Mouse (Mus musculus): Measurements from ENCODE around the gene Hist1h3c.
"Not testable (repeated sequence)": the region's sequence is repeated elsewhere in the genome, so short reads cannot be mapped to it uniquely, and the experiment has no call there.

The Hist1h3c gene

GRCm38 (mm10) chr13:23745381-23746161 is at the start of gene Hist1h3c:
Hist1h3c (minus strand) TSS chr13:23745602.
- peak; percentile 91 for DNase-seq (ENCODE audit: extremely low spot score, low read depth, low spot score)

- peak; percentile 54 for DNase-seq (ENCODE audit: extremely low spot score, low read depth, low spot score)
Observed at GRCm38 (mm10) chr13:23792520-23792919, 47.1 kb upstream of the Hist1h3c start.

GRCm38 (mm10) chr13:23779025-23779424 is 33.6 kb upstream of the Hist1h3c start:
- DNase-seq (ENCODE audit: extremely low spot score, low read depth, low spot score): no peak

GRCm38 (mm10) chr13:23778339-23778738 is 32.9 kb upstream of the Hist1h3c start:
- DNase-seq (ENCODE audit: extremely low spot score, low read depth, low spot score): no peak

- no peak for DNase-seq (ENCODE audit: extremely low spot score, low read depth, low spot score)
Observed at GRCm38 (mm10) chr13:23772561-23773313, 27.3 kb upstream of the Hist1h3c start.

GRCm38 (mm10) chr13:23769613-23770012 is 24.2 kb upstream of the Hist1h3c start, which contains the start of gene Trim38:
Trim38 (plus strand) TSS chr13:23769913.
- DNase-seq (ENCODE audit: extremely low spot score, low read depth, low spot score): not testable (repeated sequence)

- DNase-seq (ENCODE audit: extremely low spot score, low read depth, low spot score): no peak
Observed at GRCm38 (mm10) chr13:23768834-23769397, 23.5 kb upstream of the Hist1h3c start.

- no peak for DNase-seq (ENCODE audit: extremely low spot score, low read depth, low spot score)
Observed at GRCm38 (mm10) chr13:23766772-23767171, 21.4 kb upstream of the Hist1h3c start.

GRCm38 (mm10) chr13:23765172-23765513 is 19.7 kb upstream of the Hist1h3c start:
- DNase-seq (ENCODE audit: extremely low spot score, low read depth, low spot score): no peak

GRCm38 (mm10) chr13:23764324-23765171 is 19.1 kb upstream of the Hist1h3c start:
- DNase-seq (ENCODE audit: extremely low spot score, low read depth, low spot score): no peak

GRCm38 (mm10) chr13:23763586-23764323 is 18.4 kb upstream of the Hist1h3c start, which contains the start of gene Hist1h1a:
Hist1h1a (plus strand) TSS chr13:23763666.
- no peak for DNase-seq (ENCODE audit: extremely low spot score, low read depth, low spot score)

- no peak for DNase-seq (ENCODE audit: extremely low spot score, low read depth, low spot score)
Observed at GRCm38 (mm10) chr13:23763242-23763585, 17.8 kb upstream of the Hist1h3c start.

- DNase-seq (ENCODE audit: extremely low spot score, low read depth, low spot score): peak; percentile 96
Observed at GRCm38 (mm10) chr13:23761871-23762821, 16.7 kb upstream of the Hist1h3c start, which contains the start of gene Hist1h3a. Hist1h3a (minus strand) TSS chr13:23762386.

GRCm38 (mm10) chr13:23760972-23761864 is 15.8 kb upstream of the Hist1h3c start, which contains the start of gene Hist1h4a:
Hist1h4a (minus strand) TSS chr13:23761230.
- DNase-seq (ENCODE audit: extremely low spot score, low read depth, low spot score): peak; percentile 94

- DNase-seq (ENCODE audit: extremely low spot score, low read depth, low spot score): peak; percentile 57
Observed at GRCm38 (mm10) chr13:23760240-23760971, 15.0 kb upstream of the Hist1h3c start.

GRCm38 (mm10) chr13:23759916-23760239 is 14.5 kb upstream of the Hist1h3c start:
- DNase-seq (ENCODE audit: extremely low spot score, low read depth, low spot score): no peak

GRCm38 (mm10) chr13:23759251-23759771 is 13.9 kb upstream of the Hist1h3c start:
- no peak for DNase-seq (ENCODE audit: extremely low spot score, low read depth, low spot score)

Measured in hindlimb bud, embryonic 11.5 days (tissue).